Mouse (Mus musculus): ENCODE measurements around the gene Fam89a. TPM values are rescaled to one million over a fixed set of nuclear protein-coding genes. Genes with fewer than 3 reads are reported as not detected.
A peak's percentile ranks its signal among the peaks of the same experiment; 100 is the strongest.

Gene Fam89a
- polyA plus RNA-seq, 1 experiment from 2014 or later, result 13.0 TPM

DNA sequence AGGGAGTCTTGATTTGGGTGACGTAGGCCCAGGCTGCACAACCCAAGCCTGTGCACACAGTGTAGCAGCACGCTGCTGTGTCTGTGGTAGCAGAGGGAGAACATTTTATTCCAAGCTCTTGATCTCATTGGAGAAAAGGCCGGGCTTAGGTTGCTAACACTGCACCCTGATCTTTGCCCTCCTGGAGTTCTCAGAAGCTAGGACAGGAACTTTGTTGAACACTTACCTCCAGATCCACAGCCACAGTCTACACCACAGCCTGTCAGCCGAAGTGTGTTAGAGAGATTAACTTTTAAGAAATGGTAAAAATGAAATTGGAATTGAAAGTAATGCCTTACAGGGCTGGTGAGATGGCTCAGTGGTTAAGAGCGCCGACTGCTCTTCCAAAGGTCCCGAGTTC is 27.3 kb downstream of the Fam89a start:
- Histone ChIP-seq H3K36me3 (ENCODE audit: control insufficient read depth, insufficient read depth, low read length) (no peaks in the 10 kb centered on the region; the same call in none of the 2 replicates), H3K4me3 (ENCODE audit: low read depth, low read length) (no peak overlapping the region), H3K9me3 (ENCODE audit: control insufficient read depth, low read length) (no peaks in the 10 kb centered on the region), H3K27me3 (ENCODE audit: control insufficient read depth, insufficient read depth, low read length) (no peaks in the 10 kb centered on the region), H3K4me2 (replicated peaks; ENCODE audit: low read depth) (no peak overlapping the region), H3K4me1 (replicated peaks; ENCODE audit: control insufficient read depth, insufficient read depth) (peaks cover 4% of the 10 kb centered on the region; the same call in 1 of the 2 replicates), H3K27ac (replicated peaks) (no peak overlapping the region), H3K9ac (ENCODE audit: low read length) (no peak overlapping the region)
- ATAC-seq (ENCODE audit: low FRiP score, low TSS enrichment) (no peak), DNase-seq (ENCODE audit: low spot score) (no peak)
- TF ChIP-seq CTCF (IDR thresholded peaks at IDR 0.05; ENCODE audit: low read depth) (no peak), EP300 (optimal IDR thresholded peaks at IDR 0.05) (no peak)
- WGBS, result 93% methylated on average over 7 of the region's 7 CpGs

DNA sequence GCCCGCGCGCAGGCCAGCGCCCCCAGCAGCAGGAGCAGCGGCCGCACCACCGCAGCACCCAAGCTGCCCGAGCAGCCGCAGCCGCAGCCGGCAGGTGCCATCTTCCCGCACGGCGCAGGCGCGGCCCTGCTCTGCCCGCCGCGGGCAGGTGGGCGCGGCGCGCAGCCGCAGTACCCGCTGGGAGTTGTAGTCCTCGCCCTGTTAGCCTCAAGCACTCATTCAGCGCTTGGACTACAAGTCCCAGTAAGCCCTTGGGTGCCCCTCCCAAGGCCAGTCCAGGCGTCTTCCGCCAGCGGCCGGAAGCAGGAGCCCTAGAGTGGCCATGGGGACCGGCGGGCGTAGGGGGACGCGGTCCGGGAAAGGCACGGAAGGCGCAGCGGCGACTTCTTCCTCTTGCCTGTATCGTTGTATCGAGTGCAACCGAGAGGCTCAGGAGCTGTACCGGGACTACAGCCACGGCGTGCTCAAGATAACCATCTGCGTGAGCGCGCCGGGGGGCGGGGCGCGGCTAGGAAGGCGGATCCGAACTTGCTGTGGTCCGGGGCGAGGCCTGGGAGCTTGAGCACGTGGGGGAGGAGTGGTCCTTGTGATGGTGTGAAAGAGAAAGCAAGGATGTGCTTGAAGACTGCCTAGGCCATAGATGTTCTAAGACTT is 29.6 kb downstream of the Fam89a start, which contains the start of the genes Ttc13 and Arv1:
Gene Ttc13, minus strand, starts transcription at position 122 of the 654 bp plus-strand sequence.
Gene Arv1, plus strand, starts transcription at position 278 of the 654 bp plus-strand sequence.
- no peak for TF ChIP-seq EP300 (optimal IDR thresholded peaks at IDR 0.05)
- peak; percentile 43; the same call in 1 of the 2 replicates for TF ChIP-seq CTCF (IDR thresholded peaks at IDR 0.05; ENCODE audit: low read depth)
- Histone ChIP-seq H3K27ac (replicated peaks) (peak within 1 kb of the TSS; percentile 61), H3K4me1 (replicated peaks; ENCODE audit: control insufficient read depth, insufficient read depth) (peaks cover 4% of the 10 kb centered on the region; the same call in 1 of the 2 replicates), H3K4me3 (ENCODE audit: low read depth, low read length) (peak within 1 kb of the TSS; percentile 86), H3K9ac (ENCODE audit: low read length) (peak within 1 kb of the TSS; percentile 83), H3K27me3 (ENCODE audit: control insufficient read depth, insufficient read depth, low read length) (no peaks in the 10 kb centered on the region), H3K9me3 (ENCODE audit: control insufficient read depth, low read length) (no peaks in the 10 kb centered on the region), H3K4me2 (replicated peaks; ENCODE audit: low read depth) (peak within 1 kb of the TSS; percentile 92), H3K36me3 (ENCODE audit: control insufficient read depth, insufficient read depth, low read length) (no peaks in the 10 kb centered on the region)
- DNase-seq (ENCODE audit: low spot score) (peak; percentile 95), ATAC-seq (ENCODE audit: low FRiP score, low TSS enrichment) (peak; percentile 100)
- under 1% methylated on average over 58 of the region's 59 CpGs for WGBS

DNA sequence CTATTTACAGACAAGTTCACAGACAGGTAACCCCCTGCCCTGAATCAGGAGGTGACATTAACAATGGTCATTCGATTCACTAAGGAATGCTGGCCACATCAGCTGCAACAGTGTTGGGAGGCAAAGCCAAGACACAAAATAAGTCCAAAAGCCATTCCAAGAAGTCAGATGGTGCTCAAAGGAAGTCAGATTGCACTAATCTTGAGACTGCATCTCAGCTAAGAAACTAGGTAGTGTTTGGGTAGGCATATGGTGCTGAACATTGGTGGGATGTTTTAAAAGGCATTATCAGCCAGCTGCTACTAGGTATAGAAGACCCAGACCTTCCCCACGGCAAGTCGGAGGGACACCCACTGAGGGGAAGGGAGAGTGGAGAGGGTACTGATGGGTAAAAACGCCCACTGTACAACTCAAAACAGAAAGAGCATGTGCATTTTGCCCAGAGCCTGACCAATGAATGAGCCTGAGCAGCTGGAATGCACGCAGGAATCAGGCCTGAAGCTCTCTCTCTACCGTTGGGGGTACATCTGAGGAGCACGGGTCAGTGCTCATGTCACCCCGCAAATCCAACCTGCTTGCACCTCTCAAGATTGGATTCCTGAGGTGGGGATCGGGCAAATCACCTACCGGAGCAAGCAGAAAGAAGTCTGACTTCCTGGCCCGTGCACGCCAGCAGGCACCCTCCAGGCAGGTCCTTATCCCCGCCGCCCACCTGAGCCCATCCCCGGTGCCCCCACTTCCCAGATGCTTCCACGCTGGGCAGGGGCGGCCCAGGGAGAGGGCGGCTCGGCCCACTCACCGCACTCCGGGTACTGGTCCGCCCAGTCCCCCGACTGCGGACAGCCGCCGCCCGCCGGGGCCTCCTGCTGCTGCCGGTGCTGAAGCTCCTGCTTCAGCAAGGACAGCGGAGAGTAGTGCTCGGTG is 30.4 kb downstream of the Fam89a start:
- Histone ChIP-seq H3K36me3 (ENCODE audit: control insufficient read depth, insufficient read depth, low read length) (no peaks in the 10 kb centered on the region), H3K27me3 (ENCODE audit: control insufficient read depth, insufficient read depth, low read length) (no peaks in the 10 kb centered on the region), H3K4me1 (replicated peaks; ENCODE audit: control insufficient read depth, insufficient read depth) (peaks cover 4% of the 10 kb centered on the region; the same call in 1 of the 2 replicates), H3K4me3 (ENCODE audit: low read depth, low read length) (peak overlapping the region; percentile 86), H3K9ac (ENCODE audit: low read length) (peak overlapping the region; percentile 83), H3K4me2 (replicated peaks; ENCODE audit: low read depth) (peak overlapping the region; percentile 92), H3K27ac (replicated peaks) (0 out of 2 replicates have a peak overlapping the region, but pooled peaks have one; percentile 45), H3K9me3 (ENCODE audit: control insufficient read depth, low read length) (no peaks in the 10 kb centered on the region)
- peak; percentile 53 for ATAC-seq (ENCODE audit: low FRiP score, low TSS enrichment)
- TF ChIP-seq EP300 (optimal IDR thresholded peaks at IDR 0.05) (no peak), CTCF (IDR thresholded peaks at IDR 0.05; ENCODE audit: low read depth) (no peak)
- DNase-seq (ENCODE audit: low spot score), result no peak
- 2% methylated on average over 31 of the region's 31 CpGs for WGBS

DNA sequence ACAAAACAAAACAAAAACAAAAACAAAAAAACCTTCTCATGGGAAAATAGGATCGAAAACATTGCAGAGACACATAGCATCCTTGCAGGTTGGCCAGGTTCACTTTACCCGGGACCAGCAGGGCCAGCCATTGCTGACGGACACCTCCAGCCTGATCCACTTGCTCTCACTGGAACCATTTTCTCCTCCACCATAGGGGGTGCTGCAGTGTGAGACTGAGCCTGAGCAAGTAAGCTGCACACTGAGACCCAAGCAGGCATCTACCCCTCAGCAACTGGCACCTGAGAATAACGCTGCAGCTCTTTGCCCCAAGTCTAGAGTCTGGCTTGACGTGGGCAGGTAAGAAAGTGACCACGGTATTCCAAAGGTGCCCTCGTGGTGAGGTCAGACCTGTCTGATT is 31.5 kb downstream of the Fam89a start:
- WGBS, result 79% methylated on average over 7 of the region's 7 CpGs
- Histone ChIP-seq H3K4me3 (ENCODE audit: low read depth, low read length) (no peak overlapping the region), H3K9ac (ENCODE audit: low read length) (no peak overlapping the region), H3K4me1 (replicated peaks; ENCODE audit: control insufficient read depth, insufficient read depth) (peaks cover 4% of the 10 kb centered on the region; the same call in 1 of the 2 replicates), H3K9me3 (ENCODE audit: control insufficient read depth, low read length) (no peaks in the 10 kb centered on the region), H3K4me2 (replicated peaks; ENCODE audit: low read depth) (no peak overlapping the region), H3K36me3 (ENCODE audit: control insufficient read depth, insufficient read depth, low read length) (no peaks in the 10 kb centered on the region), H3K27me3 (ENCODE audit: control insufficient read depth, insufficient read depth, low read length) (no peaks in the 10 kb centered on the region), H3K27ac (replicated peaks) (no peak overlapping the region)
- TF ChIP-seq EP300 (optimal IDR thresholded peaks at IDR 0.05) (no peak), CTCF (IDR thresholded peaks at IDR 0.05; ENCODE audit: low read depth) (peak; percentile 48)
- no peak for ATAC-seq (ENCODE audit: low FRiP score, low TSS enrichment)
- DNase-seq (ENCODE audit: low spot score), result no peak

DNA sequence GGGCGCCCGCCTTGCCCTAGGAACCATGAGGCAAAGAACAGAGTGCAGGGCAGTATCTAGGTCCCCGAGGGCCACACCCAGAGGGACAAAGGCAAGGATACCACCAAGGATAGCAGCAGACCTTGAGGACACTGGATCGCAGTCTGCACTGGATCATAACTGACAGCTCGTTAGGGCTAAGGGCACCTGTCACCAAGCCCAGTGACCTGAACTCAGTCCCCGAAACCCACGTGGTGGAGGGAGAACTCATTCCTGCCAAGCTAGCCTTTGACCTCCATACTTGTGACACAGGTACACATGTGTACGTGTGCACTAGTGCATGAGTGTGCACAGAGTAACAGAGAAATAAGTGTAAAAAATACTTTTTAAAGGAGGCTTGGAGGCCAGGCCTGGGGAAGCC is 35.9 kb downstream of the Fam89a start:
- no peak overlapping the region for H3K9ac ChIP-seq (ENCODE audit: low read length)
- 82% methylated on average over 8 of the region's 8 CpGs for WGBS
- H3K4me2 ChIP-seq (replicated peaks; ENCODE audit: low read depth), result no peak overlapping the region
- no peaks in the 10 kb centered on the region for H3K4me1 ChIP-seq (replicated peaks; ENCODE audit: control insufficient read depth, insufficient read depth)
- H3K9me3 ChIP-seq (ENCODE audit: control insufficient read depth, low read length), result no peaks in the 10 kb centered on the region
- no peak for DNase-seq (ENCODE audit: low spot score)
- no peak overlapping the region for H3K27ac ChIP-seq (replicated peaks)
- ATAC-seq (ENCODE audit: low FRiP score, low TSS enrichment), result no peak
- no peak overlapping the region for H3K4me3 ChIP-seq (ENCODE audit: low read depth, low read length)
- no peaks in the 10 kb centered on the region for H3K27me3 ChIP-seq (ENCODE audit: control insufficient read depth, insufficient read depth, low read length)
- TF ChIP-seq CTCF (IDR thresholded peaks at IDR 0.05; ENCODE audit: low read depth), result no peak
- no peak for TF ChIP-seq EP300 (optimal IDR thresholded peaks at IDR 0.05)
- H3K36me3 ChIP-seq (ENCODE audit: control insufficient read depth, insufficient read depth, low read length), result peaks cover 10% of the 10 kb centered on the region
